Mouse (Mus musculus): ENCODE results near the gene Tlr12. TPM values are rescaled to one million over a fixed set of nuclear protein-coding genes. Genes with fewer than 3 reads are reported as not detected.
"Not testable (repeated sequence)": the region's sequence is repeated elsewhere in the genome, so short reads cannot be mapped to it uniquely, and the experiment has no call there.

Gene Tlr12
- polyA plus RNA-seq (2014; fragmentation: Nextera tagmentation; extraction: Ambion mirVana): 0.91 and 1.1 TPM in 2 replicates

DNA sequence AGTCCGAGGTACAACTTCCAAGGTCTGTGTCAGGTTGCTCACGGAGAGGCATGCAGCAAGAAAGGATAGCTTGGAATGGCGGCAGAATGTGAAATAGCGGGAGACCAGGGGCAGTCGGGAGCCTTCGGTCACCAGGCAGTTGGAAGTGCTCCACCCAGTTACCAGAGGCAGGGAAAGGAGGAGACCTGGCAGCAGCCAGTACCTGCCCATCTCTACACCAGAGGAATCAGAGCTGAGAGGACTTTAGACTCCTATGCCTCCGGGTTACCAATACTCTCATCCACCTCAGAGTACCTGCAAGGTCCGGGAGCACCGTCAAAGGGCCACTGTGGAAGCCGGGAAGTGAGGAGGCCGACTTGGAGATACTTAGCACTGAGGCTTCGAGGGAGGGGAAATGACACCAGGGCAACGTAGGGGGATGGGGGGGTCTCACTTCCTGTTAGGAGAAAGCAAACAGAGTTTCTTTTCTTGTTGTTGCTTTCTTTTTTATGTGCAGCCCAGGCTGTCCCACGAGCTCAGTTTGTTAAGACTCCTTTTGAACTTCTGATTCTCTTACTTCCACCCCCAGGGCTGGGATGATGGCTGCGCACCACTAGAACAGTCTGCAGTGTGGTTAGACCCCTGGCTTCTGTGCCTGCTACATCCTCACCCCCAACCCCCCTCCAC lies at the start of gene Tlr12:
Tlr12 (minus strand) TSS at position 374 of the 666 bp plus-strand sequence.
- 0 out of 2 replicates have a peak, but pooled peaks have one; percentile 15 for ATAC-seq (ENCODE audit: low FRiP score, low TSS enrichment)
- Histone ChIP-seq H3K4me3 (ENCODE audit: low read length) (no peak within 1 kb of the TSS), H3K4me2 (replicated peaks; ENCODE audit: low read depth, low read length) (peak within 1 kb of the TSS; percentile 22), H3K36me3 (ENCODE audit: control insufficient read depth, insufficient read depth, low read length) (no peaks in the 10 kb centered on the region), H3K27ac (ENCODE audit: low read depth, low read length) (peak within 1 kb of the TSS; percentile 51; the same call in 1 of the 2 replicates), H3K27me3 (ENCODE audit: control insufficient read depth, insufficient read depth, low read length) (no peaks in the 10 kb centered on the region), H3K9me3 (ENCODE audit: control insufficient read depth, low read length) (no peaks in the 10 kb centered on the region), H3K9ac (ENCODE audit: low read depth, low read length) (peak within 1 kb of the TSS; percentile 28; the same call in 1 of the 2 replicates), H3K4me1 (ENCODE audit: control insufficient read depth, insufficient read depth, low read length) (peaks cover 29% of the 10 kb centered on the region)
- WGBS: 34% methylated on average over 15 of the region's 15 CpGs

DNA sequence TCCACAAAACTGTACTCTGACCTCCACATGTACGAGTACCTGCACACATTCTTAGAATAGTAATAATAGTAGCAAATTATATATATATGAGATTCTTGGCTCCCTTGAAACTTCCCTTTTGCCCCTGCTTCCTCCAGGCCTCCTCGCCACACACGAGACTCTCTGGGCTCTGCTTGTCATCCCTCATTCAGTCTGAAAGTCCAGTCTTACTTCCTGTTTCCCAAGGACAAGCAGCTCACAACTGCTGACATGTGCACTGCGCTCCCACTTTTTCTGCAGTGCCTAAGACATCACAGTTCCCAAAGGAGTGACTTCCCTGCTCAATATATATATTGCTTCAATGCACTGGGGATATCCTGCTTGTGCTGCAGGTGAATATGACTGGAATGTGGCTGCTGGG lies 48.8 kb upstream of the Tlr12 start:
- not testable (repeated sequence) for H3K9ac ChIP-seq (ENCODE audit: low read depth, low read length); ATAC-seq (ENCODE audit: low FRiP score, low TSS enrichment); H3K27me3 ChIP-seq (ENCODE audit: control insufficient read depth, insufficient read depth, low read length); H3K4me3 ChIP-seq (ENCODE audit: low read length); H3K36me3 ChIP-seq (ENCODE audit: control insufficient read depth, insufficient read depth, low read length); H3K27ac ChIP-seq (ENCODE audit: low read depth, low read length); H3K9me3 ChIP-seq (ENCODE audit: control insufficient read depth, low read length); H3K4me2 ChIP-seq (replicated peaks; ENCODE audit: low read depth, low read length)
- peaks cover 19% of the 10 kb centered on the region for H3K4me1 ChIP-seq (ENCODE audit: control insufficient read depth, insufficient read depth, low read length)
- 45% methylated on average over 4 of the region's 4 CpGs for WGBS

DNA sequence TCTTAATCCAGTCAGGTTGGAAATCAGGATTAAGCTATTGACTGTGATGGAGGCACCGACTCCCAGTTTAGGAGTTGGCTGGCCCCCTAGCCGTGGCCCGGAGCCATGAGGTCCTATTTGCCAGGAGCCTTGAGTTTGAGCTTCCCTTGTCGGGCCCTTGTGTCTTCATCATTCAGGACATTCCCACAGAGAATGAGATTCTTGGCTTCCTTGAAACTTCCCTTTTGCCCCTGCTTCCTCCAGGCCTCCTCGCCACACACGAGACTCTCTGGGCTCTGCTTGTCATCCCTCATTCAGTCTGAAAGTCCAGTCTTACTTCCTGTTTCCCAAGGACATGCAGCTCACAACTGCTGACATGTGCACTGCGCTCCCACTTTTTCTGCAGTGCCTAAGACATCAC lies 47.9 kb upstream of the Tlr12 start:
- not testable (repeated sequence) for ATAC-seq (ENCODE audit: low FRiP score, low TSS enrichment); H3K4me3 ChIP-seq (ENCODE audit: low read length); H3K27me3 ChIP-seq (ENCODE audit: control insufficient read depth, insufficient read depth, low read length); H3K36me3 ChIP-seq (ENCODE audit: control insufficient read depth, insufficient read depth, low read length); H3K4me2 ChIP-seq (replicated peaks; ENCODE audit: low read depth, low read length); H3K9me3 ChIP-seq (ENCODE audit: control insufficient read depth, low read length); H3K9ac ChIP-seq (ENCODE audit: low read depth, low read length); H3K27ac ChIP-seq (ENCODE audit: low read depth, low read length)
- 57% methylated on average over 7 of the region's 7 CpGs for WGBS
- H3K4me1 ChIP-seq (ENCODE audit: control insufficient read depth, insufficient read depth, low read length): peaks cover 18% of the 10 kb centered on the region

DNA sequence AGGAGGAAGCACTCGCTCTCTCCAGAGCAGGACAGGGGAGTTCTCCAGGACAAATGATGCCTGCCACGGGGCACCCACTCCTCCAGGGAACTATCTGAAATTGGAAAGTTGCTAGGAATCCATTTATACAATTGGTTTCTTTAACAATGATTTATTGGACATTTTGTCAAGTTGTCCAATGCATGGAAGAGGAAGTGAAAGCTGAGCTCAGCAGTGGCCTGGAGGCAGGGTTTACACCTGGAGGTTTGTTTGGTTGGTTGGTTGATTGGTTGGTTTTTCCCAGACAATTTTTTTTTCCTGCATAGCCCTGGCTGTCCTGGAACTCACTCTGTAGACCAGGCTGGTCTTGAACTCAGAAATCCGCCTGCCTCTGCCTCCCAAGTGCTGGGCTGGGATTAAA lies 45.6 kb upstream of the Tlr12 start:
- 62% methylated on average over 3 of the region's 3 CpGs for WGBS
- Histone ChIP-seq H3K36me3 (ENCODE audit: control insufficient read depth, insufficient read depth, low read length) (no peaks in the 10 kb centered on the region), H3K9me3 (ENCODE audit: control insufficient read depth, low read length) (no peaks in the 10 kb centered on the region), H3K4me3 (ENCODE audit: low read length) (no peak overlapping the region), H3K9ac (ENCODE audit: low read depth, low read length) (no peak overlapping the region), H3K4me1 (ENCODE audit: control insufficient read depth, insufficient read depth, low read length) (0 out of 2 replicates have a peak, but pooled peaks cover 5% of the 10 kb centered on the region), H3K27me3 (ENCODE audit: control insufficient read depth, insufficient read depth, low read length) (no peaks in the 10 kb centered on the region), H3K4me2 (replicated peaks; ENCODE audit: low read depth, low read length) (no peak overlapping the region), H3K27ac (ENCODE audit: low read depth, low read length) (no peak overlapping the region)
- no peak for ATAC-seq (ENCODE audit: low FRiP score, low TSS enrichment)

DNA sequence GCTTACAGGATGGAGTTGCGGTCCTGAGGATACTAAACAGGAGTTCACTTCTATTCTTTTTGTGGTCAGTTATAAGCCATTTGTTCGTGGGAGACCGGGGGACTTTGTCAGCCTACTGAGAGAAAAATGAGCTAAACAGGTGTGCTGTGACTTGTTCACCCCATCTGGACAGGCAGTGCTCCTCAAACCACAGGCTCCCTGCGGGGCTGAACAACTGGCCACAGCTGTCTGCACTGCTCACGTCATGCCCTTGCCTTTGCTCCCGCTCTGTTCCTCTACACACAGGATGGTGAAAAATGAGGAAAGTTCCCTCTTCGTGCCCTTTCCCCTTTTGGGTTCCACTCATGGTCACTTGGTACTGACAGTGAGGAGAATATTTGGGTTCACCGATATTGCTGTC lies 42.6 kb upstream of the Tlr12 start:
- H3K27ac ChIP-seq (ENCODE audit: low read depth, low read length): no peak overlapping the region
- no peak overlapping the region for H3K4me3 ChIP-seq (ENCODE audit: low read length)
- no peak overlapping the region for H3K4me2 ChIP-seq (replicated peaks; ENCODE audit: low read depth, low read length)
- no peaks in the 10 kb centered on the region for H3K4me1 ChIP-seq (ENCODE audit: control insufficient read depth, insufficient read depth, low read length)
- no peak overlapping the region for H3K9ac ChIP-seq (ENCODE audit: low read depth, low read length)
- H3K9me3 ChIP-seq (ENCODE audit: control insufficient read depth, low read length): no peaks in the 10 kb centered on the region
- WGBS: 82% methylated on average over 8 of the region's 8 CpGs
- H3K27me3 ChIP-seq (ENCODE audit: control insufficient read depth, insufficient read depth, low read length): no peaks in the 10 kb centered on the region
- no peaks in the 10 kb centered on the region for H3K36me3 ChIP-seq (ENCODE audit: control insufficient read depth, insufficient read depth, low read length)
- ATAC-seq (ENCODE audit: low FRiP score, low TSS enrichment): no peak

DNA sequence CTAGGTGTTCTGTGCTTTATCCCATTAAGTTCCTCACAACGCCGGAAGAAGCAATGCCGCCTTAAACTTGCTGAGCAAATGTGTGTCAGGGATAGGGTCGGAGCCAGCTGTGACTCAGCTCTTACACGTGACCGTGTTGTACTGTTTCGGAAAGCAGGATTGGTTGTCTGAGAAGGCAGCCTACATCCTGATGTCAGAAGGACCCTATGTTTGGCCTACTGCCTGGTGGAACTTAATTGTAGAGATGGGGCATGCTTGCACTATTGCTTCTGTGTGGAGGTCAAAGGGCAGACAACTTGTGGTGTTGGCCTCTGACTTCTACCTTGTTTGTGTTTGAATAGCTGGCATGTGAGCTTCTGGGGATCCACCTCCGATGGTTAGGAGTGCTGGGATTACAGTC lies 41.8 kb upstream of the Tlr12 start:
- ATAC-seq (ENCODE audit: low FRiP score, low TSS enrichment): no peak
- no peak overlapping the region for H3K4me3 ChIP-seq (ENCODE audit: low read length)
- H3K27ac ChIP-seq (ENCODE audit: low read depth, low read length): no peak overlapping the region
- H3K27me3 ChIP-seq (ENCODE audit: control insufficient read depth, insufficient read depth, low read length): no peaks in the 10 kb centered on the region
- H3K4me2 ChIP-seq (replicated peaks; ENCODE audit: low read depth, low read length): no peak overlapping the region
- no peaks in the 10 kb centered on the region for H3K9me3 ChIP-seq (ENCODE audit: control insufficient read depth, low read length)
- WGBS: 82% methylated on average over 8 of the region's 8 CpGs
- no peaks in the 10 kb centered on the region for H3K36me3 ChIP-seq (ENCODE audit: control insufficient read depth, insufficient read depth, low read length)
- no peak overlapping the region for H3K9ac ChIP-seq (ENCODE audit: low read depth, low read length)
- H3K4me1 ChIP-seq (ENCODE audit: control insufficient read depth, insufficient read depth, low read length): peaks cover 8% of the 10 kb centered on the region; the same call in 1 of the 2 replicates

DNA sequence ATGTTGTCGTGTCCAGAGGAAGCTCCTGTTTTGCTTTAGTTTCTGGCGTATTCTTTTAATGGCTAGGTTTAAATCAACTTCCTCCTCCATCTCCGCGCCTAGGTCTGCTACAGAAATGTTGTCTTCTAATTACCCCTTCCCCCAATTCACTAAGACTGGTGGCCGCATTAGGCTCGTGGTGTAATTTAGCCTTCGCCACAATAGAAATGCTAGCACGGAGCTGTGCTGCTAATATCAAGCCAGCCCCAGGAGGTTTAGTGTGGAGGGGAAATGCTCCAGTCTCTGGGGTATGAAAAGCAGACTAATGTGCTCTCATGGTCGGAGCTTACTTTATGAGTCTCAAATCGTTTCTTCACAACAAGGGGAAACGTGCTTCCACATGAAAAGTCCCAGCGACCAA lies 37.0 kb upstream of the Tlr12 start:
- H3K27me3 ChIP-seq (ENCODE audit: control insufficient read depth, insufficient read depth, low read length): no peaks in the 10 kb centered on the region
- under 1% methylated on average over 12 of the region's 12 CpGs for WGBS
- H3K4me1 ChIP-seq (ENCODE audit: control insufficient read depth, insufficient read depth, low read length): peaks cover 27% of the 10 kb centered on the region
- no peak for ATAC-seq (ENCODE audit: low FRiP score, low TSS enrichment)
- no peaks in the 10 kb centered on the region for H3K36me3 ChIP-seq (ENCODE audit: control insufficient read depth, insufficient read depth, low read length)
- H3K9ac ChIP-seq (ENCODE audit: low read depth, low read length): peak overlapping the region; percentile 57
- peak overlapping the region; percentile 80 for H3K4me2 ChIP-seq (replicated peaks; ENCODE audit: low read depth, low read length)
- no peaks in the 10 kb centered on the region for H3K9me3 ChIP-seq (ENCODE audit: control insufficient read depth, low read length)
- H3K4me3 ChIP-seq (ENCODE audit: low read length): peak overlapping the region; percentile 74
- no peak overlapping the region for H3K27ac ChIP-seq (ENCODE audit: low read depth, low read length)

DNA sequence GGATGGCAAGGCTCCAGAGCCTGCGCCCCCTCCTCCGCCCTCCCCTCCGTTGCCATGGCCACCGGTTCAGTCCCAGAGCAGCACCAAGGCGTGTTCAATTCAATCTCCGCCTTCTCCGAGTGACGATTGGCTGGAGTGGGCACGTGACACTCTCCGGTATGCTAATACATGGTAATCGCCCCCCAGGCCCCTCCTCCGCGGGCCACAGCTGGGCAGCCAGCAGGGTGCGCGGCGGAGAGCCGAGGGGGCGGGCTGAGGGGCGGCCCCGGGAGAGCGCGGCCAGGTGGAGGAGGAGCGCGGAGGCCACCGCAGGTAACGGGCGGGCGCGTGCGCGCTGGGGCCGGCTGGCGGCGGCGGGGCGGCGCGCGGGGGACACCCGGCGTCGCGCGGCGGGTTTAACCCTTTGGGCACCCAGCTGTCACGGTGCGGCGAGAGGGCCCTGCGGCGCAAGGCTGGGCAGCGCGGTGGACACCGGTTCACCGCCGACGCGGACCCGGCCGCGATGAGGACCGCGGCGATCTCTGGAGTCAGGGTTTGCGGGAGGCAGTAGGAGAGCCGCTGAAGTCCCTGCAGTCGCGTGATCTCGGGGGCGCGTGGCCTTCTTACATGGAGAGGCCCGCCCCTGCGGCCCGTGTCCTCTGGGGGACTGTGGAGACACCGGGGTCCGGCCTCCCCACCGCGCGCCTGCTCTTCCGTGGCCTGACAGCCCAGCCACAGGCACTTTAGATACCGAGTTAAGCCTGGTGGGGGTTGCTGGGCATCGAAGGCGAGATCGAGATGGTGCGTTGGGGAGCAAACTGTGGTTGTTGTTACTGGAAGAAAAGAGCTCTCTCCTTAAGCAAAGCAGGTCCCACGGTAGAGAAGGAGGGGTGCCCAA lies 36.3 kb upstream of the Tlr12 start, which contains the start of gene Phc2:
Phc2 (plus strand) TSS at position 198 of the 877 bp plus-strand sequence.
- H3K4me1 ChIP-seq (ENCODE audit: control insufficient read depth, insufficient read depth, low read length): peaks cover 30% of the 10 kb centered on the region
- ATAC-seq (ENCODE audit: low FRiP score, low TSS enrichment): peak; percentile 97
- under 1% methylated on average over 69 of the region's 85 CpGs for WGBS
- no peaks in the 10 kb centered on the region for H3K27me3 ChIP-seq (ENCODE audit: control insufficient read depth, insufficient read depth, low read length)
- no peaks in the 10 kb centered on the region for H3K36me3 ChIP-seq (ENCODE audit: control insufficient read depth, insufficient read depth, low read length)
- no peaks in the 10 kb centered on the region for H3K9me3 ChIP-seq (ENCODE audit: control insufficient read depth, low read length)
- peak within 1 kb of the TSS; percentile 57 for H3K9ac ChIP-seq (ENCODE audit: low read depth, low read length)
- H3K4me3 ChIP-seq (ENCODE audit: low read length): peak within 1 kb of the TSS; percentile 74
- H3K4me2 ChIP-seq (replicated peaks; ENCODE audit: low read depth, low read length): peak within 1 kb of the TSS; percentile 80
- H3K27ac ChIP-seq (ENCODE audit: low read depth, low read length): peak within 1 kb of the TSS; percentile 10; the same call in 1 of the 2 replicates
